Mouse (Mus musculus): ENCODE measurements around the gene Tada3. TPM values are rescaled to one million over a fixed set of nuclear protein-coding genes. Genes with fewer than 3 reads are reported as not detected.
"Not testable (repeated sequence)": the region's sequence is repeated elsewhere in the genome, so short reads cannot be mapped to it uniquely, and the experiment has no call there.

The Tada3 gene
- polyA plus RNA-seq, 1 experiment from 2014 or later, result 49.7 TPM

DNA sequence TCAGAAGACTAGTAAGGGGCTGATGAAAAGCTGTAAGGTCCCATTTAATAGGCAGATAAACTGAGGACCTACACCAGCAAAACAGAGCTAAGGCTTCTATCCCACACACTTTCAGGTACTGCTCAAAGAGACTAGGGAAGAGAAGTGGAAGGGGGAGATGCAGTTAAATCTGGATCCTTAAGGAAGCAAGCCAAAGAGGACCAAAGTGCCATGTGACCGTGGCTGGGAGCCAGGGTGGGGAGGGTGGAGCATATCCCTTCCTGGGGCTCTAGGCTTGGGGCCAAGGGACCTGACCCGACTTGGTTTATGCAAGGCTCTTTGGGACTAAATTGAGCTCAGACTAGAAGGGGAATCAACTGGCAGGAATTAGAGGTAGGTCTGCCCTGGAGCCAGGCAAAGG is 33.4 kb downstream of the Tada3 start:
- no peak for DNase-seq (ENCODE audit: low spot score)
- 69% methylated on average over 2 of the region's 2 CpGs for WGBS
- no peak for ATAC-seq (replicated peaks; ENCODE audit: low FRiP score)
- Histone ChIP-seq H3K27me3 (replicated peaks; ENCODE audit: control insufficient read depth, insufficient read depth, low read length) (no peaks in the 10 kb centered on the region), H3K36me3 (ENCODE audit: control insufficient read depth, insufficient read depth, low read length) (0 out of 2 replicates have a peak, but pooled peaks cover 2% of the 10 kb centered on the region), H3K9me3 (ENCODE audit: control insufficient read depth, low read length) (no peaks in the 10 kb centered on the region), H3K9ac (ENCODE audit: low read depth, low read length) (peak overlapping the region; percentile 71), H3K4me2 (peak overlapping the region; percentile 86), H3K4me3 (ENCODE audit: low read depth, low read length) (no peak overlapping the region), H3K27ac (ENCODE audit: low read depth, low read length) (no peak overlapping the region), H3K4me1 (replicated peaks; ENCODE audit: control insufficient read depth, insufficient read depth, low read length) (peaks cover 13% of the 10 kb centered on the region)

GRCm38 (mm10) chr6:113343177-113344092 is 34.2 kb downstream of the Tada3 start, which contains the start of gene Camk1:
Camk1 (minus strand) TSS chr6:113343984.
- Histone ChIP-seq H3K9ac (ENCODE audit: low read depth, low read length) (peak within 1 kb of the TSS; percentile 71), H3K4me2 (peak within 1 kb of the TSS; percentile 86), H3K4me3 (ENCODE audit: low read depth, low read length) (peak within 1 kb of the TSS; percentile 61), H3K4me1 (replicated peaks; ENCODE audit: control insufficient read depth, insufficient read depth, low read length) (peaks cover 13% of the 10 kb centered on the region), H3K9me3 (ENCODE audit: control insufficient read depth, low read length) (no peaks in the 10 kb centered on the region), H3K27ac (ENCODE audit: low read depth, low read length) (no peak within 1 kb of the TSS), H3K27me3 (replicated peaks; ENCODE audit: control insufficient read depth, insufficient read depth, low read length) (no peaks in the 10 kb centered on the region), H3K36me3 (ENCODE audit: control insufficient read depth, insufficient read depth, low read length) (0 out of 2 replicates have a peak, but pooled peaks cover 2% of the 10 kb centered on the region)
- DNase-seq (ENCODE audit: low spot score) (peak; percentile 72), ATAC-seq (replicated peaks; ENCODE audit: low FRiP score) (peak; percentile 79)
- 17% methylated on average over 32 of the region's 32 CpGs for WGBS

GRCm38 (mm10) chr6:113342297-113342696 is 35.4 kb downstream of the Tada3 start:
- DNase-seq (ENCODE audit: low spot score), result no peak
- Histone ChIP-seq H3K4me2 (peak overlapping the region; percentile 86), H3K9ac (ENCODE audit: low read depth, low read length) (no peak overlapping the region), H3K27me3 (replicated peaks; ENCODE audit: control insufficient read depth, insufficient read depth, low read length) (no peaks in the 10 kb centered on the region), H3K4me3 (ENCODE audit: low read depth, low read length) (no peak overlapping the region), H3K4me1 (replicated peaks; ENCODE audit: control insufficient read depth, insufficient read depth, low read length) (peaks cover 13% of the 10 kb centered on the region), H3K9me3 (ENCODE audit: control insufficient read depth, low read length) (no peaks in the 10 kb centered on the region), H3K36me3 (ENCODE audit: control insufficient read depth, insufficient read depth, low read length) (0 out of 2 replicates have a peak, but pooled peaks cover 2% of the 10 kb centered on the region), H3K27ac (ENCODE audit: low read depth, low read length) (no peak overlapping the region)
- ATAC-seq (replicated peaks; ENCODE audit: low FRiP score), result no peak
- 36% methylated on average over 4 of the region's 7 CpGs for WGBS

DNA sequence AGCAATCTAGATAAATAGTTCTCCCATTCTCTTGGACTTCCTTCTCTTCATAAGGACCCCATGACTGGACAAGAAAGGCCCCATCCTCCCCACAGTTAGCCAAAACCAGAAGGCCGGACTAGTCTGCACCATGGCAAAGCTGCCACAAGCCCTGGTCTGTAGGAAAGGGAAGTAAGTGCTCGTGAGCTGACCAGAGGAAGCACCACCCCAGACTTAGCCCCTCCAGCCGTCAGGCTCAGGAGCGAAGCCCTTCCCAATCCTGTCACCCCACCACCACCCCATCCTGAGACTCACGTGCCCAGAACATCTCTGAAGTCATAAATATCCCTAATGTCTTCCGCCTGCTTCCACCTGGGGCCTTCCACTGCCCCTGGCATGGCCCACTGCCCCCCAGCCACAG is 36.1 kb downstream of the Tada3 start:
- H3K27me3 ChIP-seq (replicated peaks; ENCODE audit: control insufficient read depth, insufficient read depth, low read length), result no peaks in the 10 kb centered on the region
- H3K4me2 ChIP-seq, result peak overlapping the region; percentile 6; the same call in 1 of the 2 replicates
- H3K4me3 ChIP-seq (ENCODE audit: low read depth, low read length), result no peak overlapping the region
- 63% methylated on average over 6 of the region's 6 CpGs for WGBS
- H3K4me1 ChIP-seq (replicated peaks; ENCODE audit: control insufficient read depth, insufficient read depth, low read length), result peaks cover 17% of the 10 kb centered on the region
- no peak for DNase-seq (ENCODE audit: low spot score)
- ATAC-seq (replicated peaks; ENCODE audit: low FRiP score), result no peak
- H3K27ac ChIP-seq (ENCODE audit: low read depth, low read length), result peak overlapping the region; percentile 16; the same call in 1 of the 2 replicates
- 0 out of 2 replicates have a peak overlapping the region, but pooled peaks have one; percentile 12 for H3K9ac ChIP-seq (ENCODE audit: low read depth, low read length)
- 0 out of 2 replicates have a peak, but pooled peaks cover 2% of the 10 kb centered on the region for H3K36me3 ChIP-seq (ENCODE audit: control insufficient read depth, insufficient read depth, low read length)
- H3K9me3 ChIP-seq (ENCODE audit: control insufficient read depth, low read length), result no peaks in the 10 kb centered on the region

DNA sequence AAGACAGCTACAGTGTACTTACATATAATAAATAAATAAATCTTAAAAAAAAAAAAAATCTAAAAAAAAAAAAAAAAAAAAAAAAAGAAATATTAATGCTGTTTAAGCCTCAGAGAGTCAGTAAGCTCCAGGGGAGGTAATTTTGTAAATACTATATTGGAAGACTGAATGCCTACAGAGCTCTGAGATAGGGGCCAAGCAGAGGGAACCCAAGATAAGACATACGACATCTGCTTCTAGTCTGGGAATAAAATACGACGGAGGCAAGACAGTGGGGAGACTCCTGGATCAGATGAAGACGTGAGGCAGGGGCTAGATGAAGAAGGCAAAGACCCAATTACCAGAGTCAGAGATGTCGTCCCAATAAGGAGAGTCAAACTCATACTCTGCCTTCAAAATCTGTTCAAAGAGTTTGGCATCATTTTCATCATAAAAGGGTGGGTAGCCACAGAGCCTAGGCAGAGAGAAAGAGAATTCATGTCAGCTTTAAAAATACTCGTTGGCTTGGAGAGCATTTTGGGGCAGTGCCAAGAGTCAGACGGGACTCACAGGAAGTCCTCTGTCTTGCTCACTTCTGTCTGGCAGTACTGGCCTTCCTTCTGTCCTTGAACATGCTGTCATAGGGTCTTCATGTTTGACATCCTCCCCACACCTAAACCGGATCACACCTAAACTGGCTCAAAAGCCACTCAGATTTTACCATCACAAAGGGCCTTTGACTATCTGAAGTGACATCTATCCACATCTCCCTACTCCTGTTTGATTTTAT is 40.6 kb downstream of the Tada3 start:
- DNase-seq (ENCODE audit: low spot score) (no peak), ATAC-seq (replicated peaks; ENCODE audit: low FRiP score) (no peak; the same call in 1 of the 2 replicates)
- H3K27ac ChIP-seq (ENCODE audit: low read depth, low read length), result no peak overlapping the region
- peaks cover 18% of the 10 kb centered on the region; the same call in 1 of the 2 replicates for H3K36me3 ChIP-seq (ENCODE audit: control insufficient read depth, insufficient read depth, low read length)
- no peak overlapping the region for H3K4me2 ChIP-seq
- no peak overlapping the region for H3K4me3 ChIP-seq (ENCODE audit: low read depth, low read length)
- H3K4me1 ChIP-seq (replicated peaks; ENCODE audit: control insufficient read depth, insufficient read depth, low read length), result peaks cover 8% of the 10 kb centered on the region
- H3K9me3 ChIP-seq (ENCODE audit: control insufficient read depth, low read length), result no peaks in the 10 kb centered on the region
- H3K27me3 ChIP-seq (replicated peaks; ENCODE audit: control insufficient read depth, insufficient read depth, low read length), result no peaks in the 10 kb centered on the region
- no peak overlapping the region for H3K9ac ChIP-seq (ENCODE audit: low read depth, low read length)
- 53% methylated on average over 8 of the region's 8 CpGs for WGBS

DNA sequence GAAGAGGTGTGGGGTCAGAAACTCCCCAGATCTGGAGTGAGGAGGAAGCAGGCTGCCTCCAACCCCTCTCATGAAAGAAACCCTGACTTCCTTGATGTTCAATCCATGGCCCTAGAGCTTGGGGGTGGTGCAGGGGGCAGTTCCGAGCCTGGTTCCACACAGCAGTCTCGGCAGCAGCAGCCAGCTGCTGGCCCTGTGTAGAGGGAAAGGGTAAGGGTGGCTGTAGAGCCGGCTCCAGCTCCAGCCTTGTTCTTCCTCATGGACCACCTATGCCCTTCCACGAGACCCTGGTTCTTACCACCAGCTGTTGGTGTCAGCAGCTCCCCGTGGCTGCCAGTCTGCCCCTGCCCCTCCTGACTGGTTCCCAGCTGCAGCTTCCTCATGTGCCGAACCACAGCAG is 43.5 kb downstream of the Tada3 start:
- H3K9ac ChIP-seq (ENCODE audit: low read depth, low read length), result no peak overlapping the region
- ATAC-seq (replicated peaks; ENCODE audit: low FRiP score) (no peak), DNase-seq (ENCODE audit: low spot score) (no peak)
- H3K4me2 ChIP-seq, result no peak overlapping the region
- WGBS, result 75% methylated on average over 6 of the region's 6 CpGs
- no peak overlapping the region for H3K27ac ChIP-seq (ENCODE audit: low read depth, low read length)
- peaks cover 26% of the 10 kb centered on the region; the same call in 1 of the 2 replicates for H3K36me3 ChIP-seq (ENCODE audit: control insufficient read depth, insufficient read depth, low read length)
- no peak overlapping the region for H3K4me3 ChIP-seq (ENCODE audit: low read depth, low read length)
- peaks cover 9% of the 10 kb centered on the region for H3K4me1 ChIP-seq (replicated peaks; ENCODE audit: control insufficient read depth, insufficient read depth, low read length)
- no peaks in the 10 kb centered on the region for H3K9me3 ChIP-seq (ENCODE audit: control insufficient read depth, low read length)
- H3K27me3 ChIP-seq (replicated peaks; ENCODE audit: control insufficient read depth, insufficient read depth, low read length), result no peaks in the 10 kb centered on the region

DNA sequence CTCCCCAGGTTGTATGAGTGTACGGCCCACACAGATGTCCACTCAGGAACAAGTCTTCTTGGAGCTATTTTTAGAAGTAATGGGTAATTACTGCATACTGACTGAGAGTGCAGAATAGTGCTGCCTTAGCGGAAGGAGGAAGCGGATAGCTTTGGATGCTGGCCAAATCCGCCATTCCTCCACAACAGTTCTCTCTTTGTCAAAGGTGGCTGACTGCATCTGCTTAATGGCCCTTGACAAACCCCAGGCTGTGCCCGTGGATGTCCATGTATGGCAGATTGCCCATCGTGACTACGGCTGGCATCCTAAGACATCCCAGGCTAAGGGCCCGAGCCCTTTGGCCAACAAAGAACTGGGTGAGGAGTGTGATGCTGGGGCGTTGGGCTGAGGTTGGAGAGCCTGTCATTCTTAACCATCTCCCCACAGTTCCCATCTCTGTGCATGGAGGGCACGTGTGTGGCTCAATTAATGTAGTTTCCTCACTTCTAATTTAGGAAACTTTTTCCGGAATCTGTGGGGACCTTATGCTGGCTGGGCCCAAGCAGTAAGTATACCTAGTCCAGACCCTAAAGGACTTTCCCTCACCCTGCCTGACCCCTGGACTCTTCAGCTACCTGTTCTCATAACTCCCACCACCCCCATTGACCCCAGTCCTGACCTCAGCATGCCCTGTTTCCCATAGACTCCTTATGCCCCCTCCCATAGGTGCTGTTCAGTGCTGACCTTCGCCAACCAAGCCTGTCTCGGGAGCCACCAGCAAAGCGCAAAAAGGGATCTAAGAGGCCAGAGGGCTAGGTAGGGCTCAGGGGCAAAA is 44.3 kb downstream of the Tada3 start:
- no peak overlapping the region for H3K4me3 ChIP-seq (ENCODE audit: low read depth, low read length)
- H3K9me3 ChIP-seq (ENCODE audit: control insufficient read depth, low read length), result no peaks in the 10 kb centered on the region
- no peaks in the 10 kb centered on the region for H3K27me3 ChIP-seq (replicated peaks; ENCODE audit: control insufficient read depth, insufficient read depth, low read length)
- H3K9ac ChIP-seq (ENCODE audit: low read depth, low read length), result no peak overlapping the region
- H3K36me3 ChIP-seq (ENCODE audit: control insufficient read depth, insufficient read depth, low read length), result peaks cover 27% of the 10 kb centered on the region; the same call in 1 of the 2 replicates
- 83% methylated on average over 14 of the region's 14 CpGs for WGBS
- H3K4me1 ChIP-seq (replicated peaks; ENCODE audit: control insufficient read depth, insufficient read depth, low read length), result peaks cover 9% of the 10 kb centered on the region
- H3K4me2 ChIP-seq, result no peak overlapping the region
- DNase-seq (ENCODE audit: low spot score) (no peak), ATAC-seq (replicated peaks; ENCODE audit: low FRiP score) (no peak)
- no peak overlapping the region for H3K27ac ChIP-seq (ENCODE audit: low read depth, low read length)

GRCm38 (mm10) chr6:113332734-113333133 is 44.9 kb downstream of the Tada3 start:
- not testable (repeated sequence) for DNase-seq (ENCODE audit: low spot score); H3K4me1 ChIP-seq (replicated peaks; ENCODE audit: control insufficient read depth, insufficient read depth, low read length); H3K4me3 ChIP-seq (ENCODE audit: low read depth, low read length); H3K4me2 ChIP-seq; ATAC-seq (replicated peaks; ENCODE audit: low FRiP score); H3K27me3 ChIP-seq (replicated peaks; ENCODE audit: control insufficient read depth, insufficient read depth, low read length); H3K9ac ChIP-seq (ENCODE audit: low read depth, low read length); H3K27ac ChIP-seq (ENCODE audit: low read depth, low read length); H3K9me3 ChIP-seq (ENCODE audit: control insufficient read depth, low read length)
- peaks cover 27% of the 10 kb centered on the region; the same call in 1 of the 2 replicates for H3K36me3 ChIP-seq (ENCODE audit: control insufficient read depth, insufficient read depth, low read length)
- WGBS, result 76% methylated on average over 6 of the region's 6 CpGs
